Mouse (Mus musculus) T-cell, adult 2 months (primary cell): ENCODE data around the gene Fam208b.

Experiments
- DNase-seq: peaks from one replicate; pipeline ENCODE4 v3.0.0; 2022; ENCODE audit warnings: low spot score

Fam208b gene

DNA sequence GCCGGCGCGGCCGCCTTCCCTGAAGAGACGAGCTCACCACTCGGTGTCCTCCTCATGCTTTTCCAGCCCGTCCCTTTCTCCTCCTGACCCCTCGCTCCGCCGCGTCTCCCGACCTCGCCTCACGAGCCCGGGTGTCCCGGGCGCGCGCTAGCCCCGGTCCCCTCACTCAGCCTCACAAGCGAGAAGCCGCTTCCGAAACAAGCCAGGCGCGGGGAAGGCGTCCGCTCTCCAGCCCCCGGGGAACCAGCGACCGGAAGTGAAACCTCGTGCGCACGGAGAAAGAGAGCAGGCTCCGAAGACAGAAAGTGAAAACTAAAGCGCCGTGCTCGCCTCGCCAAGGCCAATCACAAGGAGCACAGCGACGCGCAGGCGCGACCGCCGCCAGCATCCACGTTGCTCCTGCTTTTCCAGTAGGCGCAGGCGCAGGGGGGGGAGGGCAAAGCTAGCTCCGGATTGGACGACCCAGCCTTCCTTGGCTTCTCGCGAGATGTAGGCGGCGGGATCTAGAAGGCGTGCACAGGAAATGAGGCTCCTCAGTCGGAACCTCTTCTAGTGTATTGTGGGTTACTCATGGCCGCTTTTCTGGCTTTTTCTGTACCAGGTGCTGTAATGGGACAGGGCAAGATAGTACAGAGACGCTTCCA, at the start of gene Fam208b:
TSS of gene Fam208b (minus strand) at position 314 of the 644 bp plus-strand sequence.
- DNase-seq, result peak; percentile 99

DNA sequence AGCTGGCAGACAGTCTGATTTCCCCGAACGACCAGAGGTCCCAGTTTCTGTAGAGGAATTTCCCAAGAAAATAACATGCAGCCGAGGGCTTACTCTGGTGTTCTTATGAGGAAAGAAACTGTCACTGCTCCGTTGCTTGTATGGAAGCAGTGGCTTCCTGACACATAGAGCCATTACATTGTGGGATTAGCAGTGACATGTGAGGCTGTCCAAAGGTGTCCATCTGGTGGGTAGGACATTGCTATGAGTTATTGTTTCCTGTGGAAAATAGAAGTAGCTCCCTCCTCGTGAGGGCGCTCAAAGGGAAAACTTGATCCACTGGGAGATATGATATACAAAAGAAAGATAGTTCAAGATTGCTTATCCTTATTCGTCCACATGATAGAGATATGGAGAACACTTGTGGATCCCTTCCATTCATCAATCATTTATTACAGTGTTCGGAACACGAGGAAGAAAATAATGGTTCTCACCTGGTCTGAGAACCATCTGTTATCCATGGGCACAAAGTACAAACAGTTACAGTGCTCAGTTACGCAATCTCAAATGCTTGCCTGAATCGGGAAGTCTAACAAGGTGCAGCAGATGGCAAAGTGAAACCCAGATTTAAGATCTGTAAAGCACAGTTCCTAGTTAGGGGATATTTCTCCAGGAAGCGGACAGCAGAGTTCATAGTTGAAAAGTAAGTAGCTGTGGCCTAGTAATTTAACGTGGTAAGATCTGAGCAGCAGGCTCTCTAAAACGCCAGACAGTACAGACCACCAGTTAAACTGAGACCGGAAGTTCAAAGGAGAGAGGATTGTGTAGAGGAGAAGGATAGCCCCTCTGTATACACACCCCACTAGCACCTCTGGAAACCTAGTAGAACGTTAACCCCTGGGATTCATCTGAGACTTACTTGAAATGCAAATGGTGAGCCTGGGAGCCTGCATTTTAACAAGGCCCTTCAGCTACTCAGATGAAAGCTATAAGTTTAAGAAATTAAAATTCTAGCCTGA, 48.6 kb upstream of the Fam208b start:
- DNase-seq, result no peak

DNA sequence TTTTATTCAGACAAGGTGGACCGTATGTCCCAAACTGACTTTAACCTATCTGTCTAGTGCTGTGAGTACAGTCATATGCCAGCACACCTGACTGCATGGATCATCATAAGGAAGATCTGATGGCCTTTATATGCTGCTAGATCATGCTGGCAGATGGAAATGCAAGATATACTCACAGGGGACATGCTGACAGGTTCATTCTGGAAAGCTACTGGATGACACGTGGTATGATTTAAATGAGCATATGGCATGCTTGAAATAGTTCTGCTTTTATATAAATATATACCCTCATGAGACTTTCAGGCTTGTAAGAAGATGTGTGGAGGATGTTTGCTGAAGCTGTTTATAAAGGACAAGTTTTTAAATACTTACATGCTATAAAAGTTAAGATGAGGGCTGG, 43.5 kb upstream of the Fam208b start:
- DNase-seq, result no peak

DNA sequence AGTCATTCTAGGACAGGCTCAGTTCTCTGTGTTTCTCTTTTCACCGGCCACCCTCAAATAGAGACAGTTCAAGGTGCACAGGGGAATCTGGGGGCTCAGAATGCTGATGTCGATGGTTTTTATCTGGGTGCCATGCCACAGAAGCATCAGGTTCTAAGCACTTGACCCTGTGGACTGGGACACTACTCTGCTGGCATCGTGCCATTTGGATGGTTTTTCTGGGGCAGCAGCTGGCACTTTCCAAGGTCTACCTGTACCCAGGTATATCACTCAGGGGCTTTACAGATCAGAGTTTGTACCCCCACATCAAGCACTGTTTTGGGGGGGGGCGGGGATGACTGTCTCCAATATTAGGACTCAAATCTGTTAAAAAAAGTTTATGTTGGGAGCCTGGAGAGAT, 39.7 kb upstream of the Fam208b start:
- DNase-seq, result no peak

DNA sequence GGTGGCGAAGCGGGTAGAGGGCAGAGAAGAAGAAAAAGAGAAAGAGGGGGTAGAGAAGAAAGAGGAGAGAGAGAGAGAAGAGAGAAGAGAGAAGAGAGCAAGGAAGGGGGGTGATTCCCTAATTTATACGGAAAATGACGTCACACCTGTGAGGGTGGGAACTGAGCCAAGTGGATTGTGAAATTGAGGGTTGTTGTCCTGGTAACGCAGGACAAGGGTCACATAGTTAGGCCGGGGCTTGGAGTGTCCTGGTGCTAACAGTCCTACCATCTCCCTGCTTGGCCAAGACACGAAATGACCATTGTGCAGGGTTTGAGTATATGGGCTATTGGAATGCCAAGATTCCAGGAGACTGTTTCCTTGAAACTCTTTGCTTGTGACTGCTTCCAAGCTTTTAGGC, 35.7 kb upstream of the Fam208b start:
- no peak for DNase-seq

DNA sequence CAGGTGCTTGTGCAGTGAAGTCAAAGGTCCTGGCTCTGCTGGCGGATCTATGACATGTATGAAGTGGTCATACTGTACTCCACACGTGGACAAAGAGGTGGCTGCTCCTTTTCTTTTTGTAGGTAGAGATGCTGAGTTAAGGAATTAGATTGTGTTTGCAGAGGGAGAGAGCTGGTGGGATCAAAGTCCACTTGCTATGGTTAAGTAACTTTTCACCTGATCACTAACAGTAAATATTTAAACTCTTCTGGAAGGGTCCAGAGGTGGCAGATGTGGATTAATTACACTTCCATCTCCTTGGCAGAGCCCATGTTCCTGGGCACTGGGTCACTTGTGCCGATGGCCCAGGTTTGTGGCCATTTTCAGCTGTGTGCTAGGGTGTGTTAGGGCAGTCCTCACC, 35.0 kb upstream of the Fam208b start:
- DNase-seq, result no peak

DNA sequence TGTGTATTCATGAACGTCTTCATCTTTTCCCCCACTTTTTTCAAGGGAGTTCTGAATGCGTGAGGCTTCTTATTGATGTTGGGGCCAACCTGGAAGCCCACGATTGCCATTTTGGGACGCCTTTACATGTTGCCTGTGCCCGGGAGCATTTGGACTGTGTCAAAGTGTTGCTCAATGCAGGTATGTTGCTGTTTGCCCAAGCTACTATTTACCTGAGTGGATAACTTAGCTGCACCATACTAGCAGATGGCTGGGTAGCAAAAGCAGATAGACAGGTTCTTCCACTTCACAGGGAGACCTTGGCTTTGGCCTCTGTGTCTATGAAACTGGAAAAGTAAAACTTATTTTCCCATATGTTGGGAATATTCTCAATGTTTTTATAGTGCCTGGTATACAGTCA, 34.0 kb upstream of the Fam208b start:
- no peak for DNase-seq

DNA sequence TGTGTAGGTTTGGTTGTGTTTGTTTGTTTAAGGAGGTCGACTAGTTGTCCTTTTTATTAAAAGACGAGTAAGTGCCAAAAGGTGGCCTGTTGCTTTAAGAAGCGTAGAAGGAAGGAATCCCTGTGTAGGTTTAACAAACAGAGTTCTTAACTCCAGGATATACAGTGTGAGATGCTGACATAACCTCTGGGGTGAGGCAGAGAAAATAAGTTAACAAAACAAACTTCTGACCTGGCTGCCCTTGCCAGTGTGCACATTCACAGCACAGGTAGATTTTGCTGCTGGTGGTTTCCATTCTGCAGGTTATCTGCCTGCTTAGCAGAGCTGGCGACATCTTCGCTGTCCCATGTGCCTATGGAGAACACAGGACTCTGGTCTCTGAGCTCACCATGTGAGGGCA, 31.6 kb upstream of the Fam208b start:
- DNase-seq, result no peak

DNA sequence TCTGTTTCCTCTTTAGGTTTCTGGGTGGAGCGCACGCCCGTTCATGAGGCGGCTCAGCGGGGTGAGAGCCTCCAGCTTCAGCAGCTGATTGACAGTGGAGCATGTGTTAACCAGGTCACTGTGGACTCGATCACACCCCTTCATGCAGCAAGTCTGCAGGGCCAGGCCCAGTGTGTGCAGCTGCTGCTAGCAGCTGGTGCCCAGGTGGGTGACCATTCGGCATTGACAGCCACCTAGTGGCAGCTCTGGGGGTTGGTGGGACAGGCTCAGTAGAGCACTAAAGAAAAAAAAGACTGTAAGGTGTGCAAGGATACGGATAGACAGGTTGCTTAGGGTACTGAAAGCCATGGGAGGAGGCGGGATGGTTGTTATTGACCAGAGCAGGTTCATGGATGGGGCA, 31.1 kb upstream of the Fam208b start:
- peak; percentile 44 for DNase-seq

DNA sequence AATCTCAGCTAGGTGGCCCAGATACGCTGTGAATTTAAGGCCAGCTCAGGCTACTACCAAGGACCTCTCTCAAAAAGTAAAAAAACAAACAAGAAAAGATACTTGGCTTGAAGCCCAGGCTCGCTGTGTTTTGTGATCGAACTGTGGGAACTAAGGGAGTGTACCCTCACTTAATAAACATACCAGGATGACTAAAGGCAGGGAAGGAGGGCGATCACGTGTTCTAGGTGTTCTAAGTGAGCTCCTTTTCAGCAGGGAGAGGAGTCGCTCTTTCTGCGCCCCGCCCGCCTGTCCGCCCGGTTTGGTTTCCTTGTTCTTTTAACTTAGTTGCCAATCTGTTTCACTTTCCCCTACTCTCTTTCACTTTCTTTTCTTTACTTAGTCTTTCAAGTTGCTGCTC, 25.9 kb upstream of the Fam208b start:
- peak; percentile 71 for DNase-seq

DNA sequence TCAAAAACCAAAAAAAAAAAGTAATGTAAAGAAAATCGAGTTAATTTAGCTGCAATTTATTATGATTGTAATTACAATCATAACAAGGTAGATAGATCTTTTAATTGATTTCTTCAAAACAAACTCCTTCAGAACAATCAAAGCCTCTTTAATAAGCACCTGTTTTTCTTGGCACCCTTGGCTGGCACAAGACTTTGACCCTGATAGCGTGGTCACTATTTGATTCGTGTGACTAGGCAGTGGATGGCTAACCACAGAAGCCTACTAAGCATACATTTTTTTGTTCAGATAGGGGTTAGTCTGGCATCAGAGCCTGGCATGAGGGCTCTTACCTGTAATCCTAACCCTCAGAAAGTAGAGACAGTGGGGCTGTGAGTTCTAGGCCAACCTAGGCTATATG, 24.2 kb upstream of the Fam208b start:
- DNase-seq, result no peak

DNA sequence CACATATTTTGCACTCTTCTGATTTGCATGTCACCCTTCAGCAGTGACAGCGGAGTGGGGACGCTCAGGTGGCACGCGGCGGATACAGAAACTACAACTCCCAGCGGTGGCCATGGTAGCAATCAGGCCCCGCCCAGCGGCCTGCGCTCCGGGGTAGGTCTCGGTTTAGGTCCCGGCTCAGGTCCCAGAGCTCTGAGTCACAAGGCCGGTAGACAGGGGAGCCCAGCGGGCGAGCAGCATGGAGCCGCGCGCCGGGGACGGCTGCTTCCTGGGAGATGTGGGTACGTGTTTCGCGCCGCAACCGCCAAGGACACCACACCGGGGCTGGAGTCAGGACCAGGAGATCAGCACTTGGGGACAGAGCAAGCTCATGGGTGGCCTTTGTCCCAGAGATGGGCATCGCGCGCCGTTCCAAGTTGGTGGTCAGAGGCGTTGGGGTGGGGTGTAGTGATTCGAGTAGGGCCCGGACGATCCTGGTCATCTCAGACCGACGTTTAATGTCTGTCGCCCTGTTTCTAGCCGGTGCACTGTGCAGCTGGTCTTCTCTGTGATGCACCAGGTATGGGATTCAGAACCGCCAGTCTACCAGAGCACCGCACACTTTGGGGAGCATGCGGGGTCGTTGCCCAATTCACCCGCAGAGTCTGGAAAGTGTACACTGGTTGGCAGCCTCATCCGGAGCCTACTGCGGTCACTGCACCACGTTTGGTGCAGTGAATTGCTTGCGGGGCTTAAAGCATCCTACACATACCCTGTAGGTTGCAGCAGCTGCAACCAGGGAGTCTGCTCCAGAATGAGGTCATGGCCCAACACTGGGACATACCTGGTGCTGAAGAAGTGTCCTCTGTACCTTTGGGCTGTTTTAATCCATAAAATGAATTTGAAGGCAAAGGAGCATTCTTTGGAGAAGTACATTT, 23.2 kb upstream of the Fam208b start, which contains the start of gene Asb13:
TSS of gene Asb13 (plus strand) at position 138 of the 917 bp plus-strand sequence.
- peak; percentile 89 for DNase-seq

DNA sequence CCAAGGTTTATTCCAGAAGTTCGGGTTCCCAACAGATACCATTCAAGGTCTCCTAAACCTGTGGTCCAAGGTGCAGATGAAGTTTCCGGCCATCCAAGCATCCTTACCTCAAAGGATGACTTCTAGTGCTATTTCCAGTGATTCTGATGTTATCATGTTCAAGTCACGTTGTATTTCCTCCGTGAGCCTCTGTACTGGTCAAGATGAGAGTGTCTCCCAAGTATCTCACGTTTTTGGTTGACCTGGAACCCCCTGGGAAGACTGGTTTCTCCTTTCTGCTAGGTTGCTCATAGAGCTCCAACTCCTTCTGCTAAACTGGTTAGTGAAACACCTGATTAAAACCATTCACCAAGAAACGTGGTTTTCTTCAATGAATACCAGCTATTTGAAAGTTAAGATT, 22.2 kb upstream of the Fam208b start:
- DNase-seq, result no peak

DNA sequence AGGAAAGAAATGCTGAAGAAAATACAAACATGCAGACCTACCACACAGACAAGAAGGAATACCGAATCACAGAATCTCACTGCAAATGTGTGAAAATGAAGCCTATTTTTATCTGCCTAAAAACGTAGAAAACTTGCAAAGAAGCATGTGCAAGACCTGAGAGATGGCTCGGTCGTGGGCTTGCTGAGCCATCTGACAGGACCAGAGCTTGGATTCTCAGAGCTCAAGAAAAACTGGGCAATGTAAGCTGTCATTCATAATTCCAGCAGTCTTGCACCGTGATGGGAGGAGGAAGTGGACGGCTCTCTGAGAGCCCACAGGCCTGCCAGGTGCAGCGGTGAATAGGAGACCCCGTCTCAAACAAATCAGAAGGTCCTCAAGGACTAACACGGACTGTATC, 21.6 kb upstream of the Fam208b start:
- no peak for DNase-seq

DNA sequence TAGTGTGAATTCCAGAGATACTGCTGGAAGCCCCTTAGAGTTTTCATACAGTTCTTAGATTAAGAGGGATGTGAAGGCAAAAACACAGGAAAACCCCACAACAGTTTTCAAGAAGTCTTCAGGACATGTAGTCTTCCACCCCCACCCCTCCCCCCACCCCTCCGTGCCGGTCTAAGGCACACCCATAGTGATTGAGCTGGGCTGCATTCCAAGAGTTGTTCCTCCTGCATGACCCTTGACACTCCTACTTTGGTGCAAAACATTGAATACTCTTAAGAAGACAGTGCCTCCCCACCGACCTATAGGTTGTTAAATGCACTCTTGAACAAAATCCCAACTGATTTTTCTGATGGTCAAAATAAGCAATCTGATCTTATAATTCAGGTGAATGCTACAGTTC, 17.2 kb upstream of the Fam208b start:
- DNase-seq, result no peak

DNA sequence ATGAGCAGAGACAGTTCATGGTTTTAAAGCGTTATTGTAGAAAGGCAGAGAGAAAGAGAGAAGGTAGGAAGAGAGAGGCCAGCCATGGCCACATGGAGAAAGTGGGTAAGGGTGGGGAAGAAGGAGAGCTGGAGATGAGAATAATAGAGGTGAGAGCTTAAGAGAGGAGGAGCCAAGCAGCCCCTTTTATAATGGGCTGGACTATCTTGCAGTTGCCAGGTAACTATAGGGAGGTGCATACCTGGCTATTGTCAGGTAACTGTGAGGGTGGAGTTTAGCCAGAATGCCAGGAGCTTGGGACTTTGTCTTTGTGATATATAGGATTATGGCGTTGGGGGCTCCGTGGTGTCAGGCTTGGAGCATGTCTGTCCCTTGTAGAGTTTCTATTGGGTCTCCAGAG, 16.2 kb upstream of the Fam208b start:
- DNase-seq, result no peak

DNA sequence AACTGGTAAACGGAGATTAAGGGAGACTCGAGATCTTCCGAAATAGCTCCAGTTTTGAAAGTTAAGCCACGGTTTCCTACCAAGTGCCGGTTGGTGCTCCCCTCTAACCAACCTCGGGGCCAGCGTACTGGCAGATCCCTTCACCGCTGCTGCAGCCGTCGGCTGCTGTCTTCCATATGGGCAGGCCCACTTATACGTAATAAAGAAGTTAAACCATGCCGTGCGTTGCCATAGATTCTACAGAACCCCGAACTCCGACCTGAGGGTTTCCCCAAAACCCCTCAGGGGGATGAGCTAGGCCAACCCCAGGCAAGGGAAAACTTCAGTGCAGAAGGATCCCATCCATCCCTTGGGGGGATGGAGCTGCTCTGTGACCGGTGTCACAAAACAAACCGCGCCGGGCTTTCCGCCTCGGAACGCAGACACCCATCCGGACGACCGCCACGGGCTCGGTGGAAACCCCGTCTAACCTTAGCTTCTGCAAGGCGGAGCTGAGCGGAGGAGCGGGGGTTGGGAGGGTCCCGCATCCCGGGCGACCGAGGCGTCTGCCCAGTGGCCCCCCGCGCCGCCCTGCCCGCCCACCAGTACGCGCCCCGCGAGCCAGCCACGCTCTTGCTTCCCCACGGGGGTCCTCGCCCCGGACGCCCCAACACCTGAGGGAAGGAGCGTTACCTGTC, 652 bp downstream of the Fam208b start:
- peak; percentile 63 for DNase-seq

DNA sequence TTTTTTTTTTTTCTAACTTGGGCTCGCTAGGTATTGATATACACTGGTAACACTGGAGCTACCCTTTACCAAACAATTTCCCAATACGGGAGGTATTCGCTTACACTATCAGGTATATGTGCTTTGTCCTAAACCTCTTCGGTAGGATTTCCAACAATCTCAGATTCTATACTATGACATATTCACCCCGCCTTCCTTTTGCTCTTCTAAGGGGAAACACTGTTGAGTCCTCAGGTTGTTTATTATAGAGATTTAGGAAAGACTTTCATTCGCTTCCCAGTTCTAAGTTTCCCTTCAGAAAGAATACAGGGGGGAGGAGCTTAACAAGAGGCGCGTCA, 1.2 kb downstream of the Fam208b start:
- no peak for DNase-seq

DNA sequence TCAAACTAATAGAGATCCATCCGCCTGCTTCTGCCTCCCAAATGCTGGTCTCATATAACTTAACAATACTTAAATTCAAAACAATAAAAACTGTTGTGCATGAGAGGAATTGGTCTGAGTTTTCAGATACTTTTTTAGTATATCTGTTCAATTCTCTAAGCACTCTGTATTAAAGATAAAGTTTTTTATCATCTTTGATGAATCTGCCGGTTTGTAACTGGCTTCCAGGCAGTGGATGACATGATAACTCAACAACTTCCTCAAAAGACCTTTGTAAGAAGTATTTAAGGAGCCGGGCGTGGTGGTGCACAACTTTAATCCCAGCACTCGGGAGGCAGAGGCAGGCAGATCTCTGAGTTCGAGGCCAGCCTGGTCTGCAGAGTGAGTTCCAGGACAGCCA, 14.7 kb downstream of the Fam208b start:
- no peak for DNase-seq

DNA sequence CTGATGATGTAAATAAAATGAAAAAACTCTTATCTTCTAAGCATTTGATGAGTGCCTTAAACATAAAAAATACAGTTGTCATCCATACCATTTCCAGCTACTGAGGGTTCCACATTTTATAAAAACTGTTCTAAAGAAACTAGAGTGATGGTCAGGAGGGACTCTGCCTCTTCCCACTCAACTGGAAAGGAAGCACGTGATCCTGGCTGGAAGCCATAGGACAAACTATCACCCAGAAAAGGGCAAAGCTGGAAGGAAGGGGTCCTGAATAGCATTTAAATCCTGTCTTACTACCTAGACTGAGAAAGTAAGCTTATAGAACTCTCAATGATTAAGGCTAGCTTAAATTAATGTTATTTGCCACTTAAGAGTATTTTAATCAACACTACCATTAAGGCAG, 16.6 kb downstream of the Fam208b start:
- DNase-seq, result no peak

DNA sequence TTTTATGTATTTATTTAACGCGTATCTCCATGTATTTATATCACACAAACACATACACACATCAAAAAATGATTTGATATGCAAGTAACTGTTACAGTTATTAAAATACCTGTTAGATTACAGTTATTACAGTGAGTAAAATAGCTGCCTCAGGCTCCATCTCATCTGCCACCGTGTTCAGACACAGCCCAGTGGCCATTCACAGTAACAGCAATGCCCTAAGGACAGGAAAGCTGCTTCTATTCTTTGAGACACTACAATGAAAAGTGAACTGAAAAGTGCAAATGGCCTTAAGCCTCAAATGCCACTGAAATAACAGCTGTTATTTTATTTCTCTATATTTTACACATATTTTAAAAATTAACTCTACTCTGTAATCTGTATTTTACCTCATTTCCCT, 20.1 kb downstream of the Fam208b start:
- no peak for DNase-seq

DNA sequence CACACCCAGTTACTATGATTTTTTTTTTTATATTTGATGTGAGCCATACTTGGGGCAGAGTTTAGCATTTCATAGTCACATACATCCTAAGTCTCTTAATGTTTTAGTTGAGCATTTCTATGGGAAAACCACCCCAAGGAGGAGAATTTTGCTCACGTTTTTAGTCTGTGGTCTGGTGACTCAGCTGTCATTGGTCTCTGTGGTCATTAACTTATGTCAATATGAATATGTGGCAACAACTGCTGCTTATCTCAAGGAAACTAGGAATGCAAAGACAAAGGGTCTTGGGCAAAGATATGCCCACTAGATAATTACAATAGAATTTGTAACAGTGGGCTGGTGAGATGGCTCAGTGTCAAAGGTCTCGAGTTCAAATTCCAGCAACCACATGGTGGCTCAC, 47.0 kb downstream of the Fam208b start:
- DNase-seq, result no peak
